Mouse (Mus musculus) cerebellum, adult 9-11 months (tissue): ENCODE data around the gene Gtf2i.

Experiments used
- DNase-seq: peaks from one replicate; pipeline ENCODE4 v3.0.0; 2022

Gene Gtf2i

GRCm38 (mm10) chr5:134275021-134275420, 39.5 kb downstream of the Gtf2i start:
- DNase-seq, result no peak

- no peak for DNase-seq
Observed at GRCm38 (mm10) chr5:134273761-134274160, 40.8 kb downstream of the Gtf2i start.

GRCm38 (mm10) chr5:134272761-134273160, 41.8 kb downstream of the Gtf2i start:
- no peak for DNase-seq

GRCm38 (mm10) chr5:134271421-134271820, 43.1 kb downstream of the Gtf2i start:
- no peak for DNase-seq

- no peak for DNase-seq
Observed at GRCm38 (mm10) chr5:134270566-134270965, 44.0 kb downstream of the Gtf2i start.

GRCm38 (mm10) chr5:134269751-134270150, 44.8 kb downstream of the Gtf2i start:
- no peak for DNase-seq

- DNase-seq, result no peak
Observed at GRCm38 (mm10) chr5:134268751-134269150, 45.8 kb downstream of the Gtf2i start.

GRCm38 (mm10) chr5:134266404-134266803, 48.2 kb downstream of the Gtf2i start:
- DNase-seq, result no peak

GRCm38 (mm10) chr5:134265890-134266289, 48.7 kb downstream of the Gtf2i start:
- no peak for DNase-seq

- DNase-seq, result peak; percentile 39
Observed at GRCm38 (mm10) chr5:134260001-134260636, 54.4 kb downstream of the Gtf2i start.

GRCm38 (mm10) chr5:134258934-134259333, 55.6 kb downstream of the Gtf2i start:
- DNase-seq, result no peak

- DNase-seq, result no peak
Observed at GRCm38 (mm10) chr5:134258395-134258794, 56.2 kb downstream of the Gtf2i start.

GRCm38 (mm10) chr5:134257349-134258031, 57.1 kb downstream of the Gtf2i start:
- DNase-seq, result no peak

GRCm38 (mm10) chr5:134255294-134255693, 59.3 kb downstream of the Gtf2i start:
- DNase-seq, result no peak

- DNase-seq, result no peak
Observed at GRCm38 (mm10) chr5:134253806-134254205, 60.8 kb downstream of the Gtf2i start.

GRCm38 (mm10) chr5:134251083-134251482, 63.5 kb downstream of the Gtf2i start:
- DNase-seq, result no peak

GRCm38 (mm10) chr5:134250601-134251000, 64.0 kb downstream of the Gtf2i start:
- no peak for DNase-seq

- DNase-seq, result no peak
Observed at GRCm38 (mm10) chr5:134249245-134249649, 65.3 kb downstream of the Gtf2i start.

- DNase-seq, result no peak
Observed at GRCm38 (mm10) chr5:134248608-134249244, 65.8 kb downstream of the Gtf2i start.

GRCm38 (mm10) chr5:134246146-134246545, 68.4 kb downstream of the Gtf2i start:
- no peak for DNase-seq

- no peak for DNase-seq
Observed at GRCm38 (mm10) chr5:134244890-134245289, 69.7 kb downstream of the Gtf2i start.

- no peak for DNase-seq
Observed at GRCm38 (mm10) chr5:134243661-134244436, 70.7 kb downstream of the Gtf2i start.

- DNase-seq, result no peak
Observed at GRCm38 (mm10) chr5:134241831-134242230, 72.7 kb downstream of the Gtf2i start.
